Mouse (Mus musculus) forebrain, embryonic 14.5 days (tissue): Measurements from ENCODE around the gene Nes. TPM values are rescaled to one million over a fixed set of nuclear protein-coding genes. Genes with fewer than 3 reads are reported as not detected.
A peak's percentile ranks its signal among the peaks of the same experiment; 100 is the strongest.

Experiments used
- ATAC-seq: fragments of 200-750 bp; cut with Nextera tagmentation; 2 replicates; pipeline ENCODE4 v1.8.0; 2017; ENCODE audit warnings: mild to moderate bottlenecking, moderate library complexity
- DNase-seq: peaks from one replicate; pipeline ENCODE4 v3.0.0-alpha.2; 2015; ENCODE audit warnings: low spot score
- H3K27ac ChIP-seq: fragments of 300-500 bp; sonication (generic); 2 replicates; pipeline ENCODE4 v1.5.1; 2014; ENCODE audit warnings: low read depth, mild to moderate bottlenecking, control low read depth, low read length, moderate library complexity
- H3K27me3 ChIP-seq: fragments of 300-500 bp; sonication (generic); replicated peaks from 2 replicates; pipeline ENCODE4 v1.6.1; 2014; ENCODE audit warnings: low read length, control low read depth, mixed read lengths; ENCODE audit not compliant: control insufficient read depth, insufficient read depth
- H3K36me3 ChIP-seq: fragments of 300-500 bp; sonication (generic); 2 replicates; pipeline ENCODE4 v1.6.1; 2014; ENCODE audit warnings: low read length, control low read depth; ENCODE audit not compliant: control insufficient read depth, insufficient read depth
- H3K4me1 ChIP-seq: fragments of 300-500 bp; sonication (generic); 2 replicates; pipeline ENCODE4 v1.6.1; 2014; ENCODE audit warnings: antibody characterized with exemption, low read length, control low read depth; ENCODE audit not compliant: control insufficient read depth, insufficient read depth
- H3K4me2 ChIP-seq: fragments of 300-500 bp; sonication (generic); 2 replicates; pipeline ENCODE4 v1.6.1; 2014; ENCODE audit warnings: mild to moderate bottlenecking, control low read depth, low read length
- H3K4me3 ChIP-seq: fragments of 300-500 bp; sonication (generic); 2 replicates; pipeline ENCODE4 v1.5.1; 2014; ENCODE audit warnings: low read depth, low read length, control low read depth
- H3K9ac ChIP-seq: fragments of 300-500 bp; sonication (generic); 2 replicates; pipeline ENCODE4 v1.6.1; 2014; ENCODE audit warnings: mild to moderate bottlenecking, low read length, control low read depth, moderate library complexity
- H3K9me3 ChIP-seq: fragments of 300-500 bp; sonication (generic); replicated peaks from 2 replicates; pipeline ENCODE4 v1.6.1; 2016; ENCODE audit warnings: low read length, control low read depth, mixed read lengths; ENCODE audit not compliant: control insufficient read depth
- WGBS: fragments of 180-500 bp; shearing (Covaris S2); extraction: QIAGEN DNeasy Blood & Tissue Kit; methylation state at CpG from one replicate; pipeline ENCODE4 v1.1.7; 2014; 5-methylcytosine and 5-hydroxymethylcytosine counted together
- polyA plus RNA-seq: library from polyadenylated mRNA; unstranded; fragments of >200 nt; fragmentation: Nextera tagmentation; extraction: Ambion mirVana; gene quantifications from 2 replicates; pipeline ENCODE4 v1.2.1, GENCODE M21; 2014

Gene Nes
- polyA plus RNA-seq, 1 experiment from 2014 or later: 23.1 TPM

DNA sequence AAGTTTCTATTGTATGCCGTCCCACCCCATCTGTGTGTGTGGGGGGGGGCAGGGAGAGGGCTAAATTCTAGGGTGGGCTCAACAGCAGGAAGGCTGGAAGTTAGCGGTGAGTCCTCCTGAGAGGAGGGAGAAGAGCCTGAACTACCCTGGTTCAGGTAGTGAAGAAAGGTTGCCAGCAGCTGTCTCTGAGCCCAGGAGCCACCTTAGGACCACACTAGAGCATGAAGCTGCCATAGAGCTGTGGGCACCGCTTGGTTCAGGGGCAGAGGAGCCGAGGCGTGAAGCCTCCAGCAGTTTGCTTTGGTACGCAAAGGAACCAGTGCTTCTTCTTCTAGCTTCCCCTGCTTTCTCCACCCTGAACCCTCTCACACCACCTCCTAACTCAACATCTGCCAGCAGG lies 12.7 kb downstream of the Nes start:
- peak overlapping the region; percentile 53; the same call in 1 of the 2 replicates for H3K27ac ChIP-seq
- H3K4me3 ChIP-seq: no peak overlapping the region
- H3K9me3 ChIP-seq: no peaks in the 10 kb centered on the region
- peak overlapping the region; percentile 35; the same call in 1 of the 2 replicates for H3K4me2 ChIP-seq
- no peak for ATAC-seq
- H3K36me3 ChIP-seq: peaks cover 9% of the 10 kb centered on the region; the same call in 1 of the 2 replicates
- peaks cover 49% of the 10 kb centered on the region for H3K4me1 ChIP-seq
- no peak overlapping the region; the same call in 1 of the 2 replicates for H3K9ac ChIP-seq
- no peak for DNase-seq
- WGBS: 67% methylated on average over 6 of the region's 6 CpGs
- H3K27me3 ChIP-seq: no peaks in the 10 kb centered on the region

- no peaks in the 10 kb centered on the region for H3K9me3 ChIP-seq
- H3K27me3 ChIP-seq: no peaks in the 10 kb centered on the region
- H3K4me1 ChIP-seq: peaks cover 49% of the 10 kb centered on the region
- no peak overlapping the region; the same call in 1 of the 2 replicates for H3K27ac ChIP-seq
- no peak overlapping the region for H3K9ac ChIP-seq
- no peak overlapping the region for H3K4me2 ChIP-seq
- no peak for ATAC-seq
- WGBS: 46% methylated on average over 3 of the region's 3 CpGs
- no peak for DNase-seq
- H3K36me3 ChIP-seq: peaks cover 5% of the 10 kb centered on the region; the same call in 1 of the 2 replicates
- H3K4me3 ChIP-seq: no peak overlapping the region
Measured at GRCm38 (mm10) chr3:87984094-87984493, 13.2 kb downstream of the Nes start.

GRCm38 (mm10) chr3:87985505-87986320 lies 14.8 kb downstream of the Nes start:
- Histone ChIP-seq H3K9me3 (no peaks in the 10 kb centered on the region), H3K36me3 (no peaks in the 10 kb centered on the region), H3K4me2 (0 out of 2 replicates have a peak overlapping the region, but pooled peaks have one; percentile 73), H3K4me1 (peaks cover 49% of the 10 kb centered on the region), H3K9ac (peak overlapping the region; percentile 21; the same call in 1 of the 2 replicates), H3K27me3 (no peaks in the 10 kb centered on the region), H3K4me3 (no peak overlapping the region), H3K27ac (peak overlapping the region; percentile 15; the same call in 1 of the 2 replicates)
- DNase-seq (peak; percentile 58), ATAC-seq (no peak)
- WGBS: 21% methylated on average over 12 of the region's 12 CpGs

DNA sequence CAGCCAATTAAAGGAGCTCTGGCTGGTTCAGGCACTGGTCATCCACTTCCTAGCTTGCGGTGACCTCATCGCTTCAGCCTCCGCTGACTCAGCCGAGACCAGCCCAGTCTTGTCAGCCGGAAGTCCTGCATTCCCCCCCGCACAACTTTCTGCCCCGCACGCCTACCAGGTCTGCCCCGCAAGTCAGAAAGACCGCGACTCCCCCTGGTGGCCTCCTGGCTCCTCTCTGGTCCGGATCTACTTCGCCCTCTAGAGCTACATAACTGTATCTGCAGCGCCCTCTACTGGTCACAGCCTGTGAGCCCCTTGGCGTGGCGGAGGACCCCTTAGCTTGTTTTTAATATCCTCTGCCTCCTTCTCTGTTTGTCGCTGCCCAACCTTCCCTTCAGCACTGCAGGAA lies 16.0 kb downstream of the Nes start:
- WGBS: under 1% methylated on average over 17 of the region's 17 CpGs
- ATAC-seq (peak; percentile 82), DNase-seq (peak; percentile 98)
- Histone ChIP-seq H3K9me3 (no peaks in the 10 kb centered on the region), H3K27me3 (no peaks in the 10 kb centered on the region), H3K4me2 (peak overlapping the region; percentile 73), H3K36me3 (no peaks in the 10 kb centered on the region), H3K4me3 (peak overlapping the region; percentile 37), H3K27ac (peak overlapping the region; percentile 5; the same call in 1 of the 2 replicates), H3K4me1 (peaks cover 49% of the 10 kb centered on the region), H3K9ac (peak overlapping the region; percentile 62; the same call in 1 of the 2 replicates)

DNA sequence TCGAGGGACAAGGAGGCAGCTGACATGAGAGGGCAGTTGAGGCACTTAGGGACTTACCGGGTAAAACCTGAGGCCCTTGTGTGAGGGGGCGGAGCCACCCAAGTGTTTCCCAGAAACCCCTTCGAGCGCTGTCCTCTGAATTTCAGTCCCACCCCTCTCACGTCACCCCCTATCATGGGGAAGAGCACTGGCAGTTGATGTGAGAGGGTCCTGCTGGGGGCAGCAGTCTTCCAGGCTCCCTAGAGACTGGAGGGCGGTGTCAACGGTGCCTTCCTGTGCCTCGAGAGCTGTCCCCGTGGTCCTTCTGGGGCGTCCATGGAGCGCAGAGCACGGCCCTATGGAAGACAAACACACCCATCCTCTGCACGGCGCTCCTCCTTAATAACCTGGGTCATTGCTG lies 16.8 kb downstream of the Nes start:
- no peaks in the 10 kb centered on the region for H3K9me3 ChIP-seq
- WGBS: under 1% methylated on average over 15 of the region's 15 CpGs
- H3K4me3 ChIP-seq: peak overlapping the region; percentile 37
- peak overlapping the region; percentile 73 for H3K4me2 ChIP-seq
- no peaks in the 10 kb centered on the region for H3K36me3 ChIP-seq
- peak overlapping the region; percentile 62 for H3K9ac ChIP-seq
- peaks cover 41% of the 10 kb centered on the region for H3K4me1 ChIP-seq
- ATAC-seq (peak; percentile 81), DNase-seq (peak; percentile 95)
- no peaks in the 10 kb centered on the region for H3K27me3 ChIP-seq
- peak overlapping the region; percentile 40 for H3K27ac ChIP-seq

GRCm38 (mm10) chr3:87988068-87988467 lies 17.2 kb downstream of the Nes start:
- H3K27ac ChIP-seq: peak overlapping the region; percentile 40
- peak overlapping the region; percentile 62 for H3K9ac ChIP-seq
- ATAC-seq (no peak; the same call in 1 of the 2 replicates), DNase-seq (peak; percentile 55)
- H3K36me3 ChIP-seq: no peaks in the 10 kb centered on the region
- 4% methylated on average over 15 of the region's 15 CpGs for WGBS
- no peaks in the 10 kb centered on the region for H3K9me3 ChIP-seq
- peaks cover 37% of the 10 kb centered on the region for H3K4me1 ChIP-seq
- no peaks in the 10 kb centered on the region for H3K27me3 ChIP-seq
- H3K4me2 ChIP-seq: peak overlapping the region; percentile 73
- peak overlapping the region; percentile 37 for H3K4me3 ChIP-seq

DNA sequence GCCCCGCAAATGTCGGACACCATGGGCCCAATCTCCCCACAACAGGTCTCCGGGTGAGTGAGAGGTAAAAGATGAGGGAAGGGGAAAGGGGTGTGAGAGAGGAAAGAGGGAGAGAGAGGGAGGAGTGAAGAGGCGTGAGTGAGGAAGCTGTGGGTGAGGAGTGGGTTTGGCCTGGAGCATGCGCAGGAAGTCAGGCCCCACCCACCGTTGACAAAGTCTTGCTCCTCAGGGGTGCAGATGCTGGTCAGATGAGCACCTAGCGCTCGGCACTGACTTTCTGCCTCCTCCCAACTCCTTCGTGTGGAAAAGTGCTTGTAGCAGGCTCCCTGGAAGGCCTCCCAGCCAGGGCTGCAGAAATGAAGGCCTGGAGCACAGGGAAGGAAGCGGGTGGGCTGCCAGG lies 19.1 kb downstream of the Nes start:
- no peak for ATAC-seq

DNA sequence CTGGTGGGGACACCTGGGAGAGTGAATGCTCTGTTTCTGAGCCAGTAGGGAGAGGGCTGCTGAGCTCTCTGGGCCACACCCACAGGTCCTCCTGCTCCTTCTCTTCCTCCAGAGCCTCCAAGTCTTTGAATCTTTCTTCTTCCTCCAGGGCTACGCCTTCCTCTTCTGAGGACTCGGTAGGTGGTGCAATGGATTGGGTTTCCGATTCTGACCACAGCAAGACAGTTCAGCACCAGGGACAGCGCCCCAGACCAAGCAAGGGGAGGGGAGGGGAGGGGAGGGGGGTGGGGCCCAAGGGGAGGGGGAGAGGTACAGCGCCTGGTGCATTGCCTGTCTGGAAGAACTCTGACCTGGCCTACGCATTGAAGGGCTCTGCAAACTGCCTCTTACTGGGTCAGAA lies 22.6 kb downstream of the Nes start:
- Histone ChIP-seq H3K36me3 (no peaks in the 10 kb centered on the region), H3K4me1 (peaks cover 8% of the 10 kb centered on the region), H3K27ac (no peak overlapping the region), H3K9me3 (no peaks in the 10 kb centered on the region), H3K4me3 (no peak overlapping the region), H3K4me2 (no peak overlapping the region), H3K9ac (no peak overlapping the region), H3K27me3 (peaks cover 47% of the 10 kb centered on the region)
- WGBS: 5% methylated on average over 5 of the region's 6 CpGs
- no peak for ATAC-seq
- no peak for DNase-seq

More for the DNA sequence above, 19.1 kb downstream of the Nes start:
- no peaks in the 10 kb centered on the region for H3K9me3 ChIP-seq
- DNase-seq: no peak
- WGBS: 38% methylated on average over 10 of the region's 10 CpGs
- no peak overlapping the region for H3K27ac ChIP-seq
- H3K4me3 ChIP-seq: no peak overlapping the region
- H3K9ac ChIP-seq: no peak overlapping the region
- no peak overlapping the region for H3K4me2 ChIP-seq
- peaks cover 24% of the 10 kb centered on the region for H3K4me1 ChIP-seq
- no peaks in the 10 kb centered on the region for H3K36me3 ChIP-seq
- H3K27me3 ChIP-seq: peaks cover 12% of the 10 kb centered on the region

- DNase-seq (no peak), ATAC-seq (no peak)
- Histone ChIP-seq H3K9ac (no peak overlapping the region), H3K36me3 (no peaks in the 10 kb centered on the region), H3K9me3 (no peaks in the 10 kb centered on the region), H3K4me2 (no peak overlapping the region), H3K4me3 (no peak overlapping the region), H3K27ac (no peak overlapping the region), H3K4me1 (peaks cover 18% of the 10 kb centered on the region), H3K27me3 (peaks cover 66% of the 10 kb centered on the region)
- WGBS: 27% methylated on average over 11 of the region's 11 CpGs
Measured at GRCm38 (mm10) chr3:87995331-87995730, 24.5 kb downstream of the Nes start.
